Mouse (Mus musculus) cortical plate, adult 2 months (tissue): ENCODE measurements around the gene Immp2l.

Experiments used
- CTCF ChIP-seq: fragments of 200-500 bp; IDR thresholded peaks from 2 replicates; pipeline ENCODE4 v1.5.1; 2011; ENCODE audit warnings: mild to moderate bottlenecking, control low read depth, low read length; ENCODE audit not compliant: insufficient read depth; ENCODE audit errors: extremely low read depth
- POLR2A ChIP-seq: fragments of 200-500 bp; IDR thresholded peaks from 2 replicates; pipeline ENCODE4 v1.6.1; 2011; ENCODE audit warnings: mild to moderate bottlenecking, low read length, control low read depth; ENCODE audit not compliant: insufficient read depth; ENCODE audit errors: extremely low read depth

- TF ChIP-seq POLR2A (no peak), CTCF (no peak)
Measured at GRCm38 (mm10) chr12:41868317-41868716, 844.4 kb downstream of the Immp2l start.
